Mouse (Mus musculus) kidney, postnatal 25 days (tissue): Measurements from ENCODE around the gene Zcchc17.
A peak's percentile ranks its signal among the peaks of the same experiment; 100 is the strongest.

ENCODE experiments used
- DNase-seq, 2 experiments: peaks; one replicate each; pipeline ENCODE4 v3.0.0; 2021; ENCODE audit warnings: mixed read lengths in 2 of 2

Zcchc17 gene

GRCm38 (mm10) chr4:130359486-130360237 is at the start of gene Zcchc17, which contains the start of gene Snrnp40:
Gene Zcchc17 (minus strand): TSS chr4:130359943.
Gene Snrnp40 (plus strand): TSS chr4:130360132.
- peak; percentile 99 to 100 for DNase-seq

- DNase-seq: peak in 1 of 2 experiments; percentile 31
Observed at GRCm38 (mm10) chr4:130391265-130391664, 31.5 kb upstream of the Zcchc17 start.

- no peak for DNase-seq
Observed at GRCm38 (mm10) chr4:130389927-130390326, 30.2 kb upstream of the Zcchc17 start.

GRCm38 (mm10) chr4:130389496-130389895 is 29.8 kb upstream of the Zcchc17 start:
- peak; percentile 89 to 94 for DNase-seq

GRCm38 (mm10) chr4:130387256-130387655 is 27.5 kb upstream of the Zcchc17 start:
- DNase-seq: peak in 1 of 2 experiments; percentile 62

GRCm38 (mm10) chr4:130380418-130380817 is 20.7 kb upstream of the Zcchc17 start:
- no peak for DNase-seq

GRCm38 (mm10) chr4:130379181-130379580 is 19.4 kb upstream of the Zcchc17 start:
- no peak for DNase-seq

- DNase-seq: no peak
Observed at GRCm38 (mm10) chr4:130377500-130377899, 17.8 kb upstream of the Zcchc17 start.

GRCm38 (mm10) chr4:130376675-130377074 is 16.9 kb upstream of the Zcchc17 start:
- DNase-seq: peak in 1 of 2 experiments; percentile 27

- DNase-seq: no peak
Observed at GRCm38 (mm10) chr4:130360238-130360590, 471 bp upstream of the Zcchc17 start.

GRCm38 (mm10) chr4:130357946-130358345 is 1.8 kb downstream of the Zcchc17 start:
- no peak for DNase-seq

- peak in 1 of 2 experiments; percentile 24 for DNase-seq
Observed at GRCm38 (mm10) chr4:130352588-130352987, 7.2 kb downstream of the Zcchc17 start.

- DNase-seq: no peak
Observed at GRCm38 (mm10) chr4:130350690-130351422, 8.9 kb downstream of the Zcchc17 start.

GRCm38 (mm10) chr4:130349666-130350065 is 10.1 kb downstream of the Zcchc17 start:
- DNase-seq: no peak

GRCm38 (mm10) chr4:130341691-130342090 is 18.1 kb downstream of the Zcchc17 start:
- peak in 1 of 2 experiments; percentile 38 for DNase-seq

GRCm38 (mm10) chr4:130335867-130336266 is 23.9 kb downstream of the Zcchc17 start:
- DNase-seq: no peak

GRCm38 (mm10) chr4:130327366-130327765 is 32.4 kb downstream of the Zcchc17 start:
- DNase-seq: peak; percentile 38 to 63

- no peak for DNase-seq
Observed at GRCm38 (mm10) chr4:130325446-130325845, 34.3 kb downstream of the Zcchc17 start.

GRCm38 (mm10) chr4:130323607-130324006 is 36.1 kb downstream of the Zcchc17 start:
- no peak for DNase-seq

- DNase-seq: no peak
Observed at GRCm38 (mm10) chr4:130323165-130323564, 36.6 kb downstream of the Zcchc17 start.

- no peak for DNase-seq
Observed at GRCm38 (mm10) chr4:130322567-130322966, 37.2 kb downstream of the Zcchc17 start.

GRCm38 (mm10) chr4:130321640-130322039 is 38.1 kb downstream of the Zcchc17 start:
- DNase-seq: no peak

GRCm38 (mm10) chr4:130319564-130319963 is 40.2 kb downstream of the Zcchc17 start:
- DNase-seq: no peak

- peak; percentile 38 to 73 for DNase-seq
Observed at GRCm38 (mm10) chr4:130318122-130318521, 41.6 kb downstream of the Zcchc17 start.
